Mouse (Mus musculus) CH12.LX (cell line): ENCODE measurements around the gene Adgrl1. TPM values are rescaled to one million over a fixed set of nuclear protein-coding genes. Genes with fewer than 3 reads are reported as not detected.
A peak's percentile ranks its signal among the peaks of the same experiment; 100 is the strongest.

Source experiments
- DNase-seq: peaks from one replicate; pipeline ENCODE4 v3.0.0-alpha.2; 2013; ENCODE audit errors: extremely low read depth
- H3K27ac ChIP-seq: 2 replicates; pipeline ENCODE4 v1.5.1; 2012; ENCODE audit warnings: low read depth, mild to moderate bottlenecking, control low read depth, moderate library complexity; ENCODE audit not compliant: insufficient read depth
- H3K27me3 ChIP-seq: replicated peaks from 2 replicates; pipeline ENCODE3; 2012; ENCODE audit warnings: inconsistent platforms
- H3K36me3 ChIP-seq, 2 experiments: replicated peaks in 1 of 2; 2 replicates each; pipeline versions ENCODE3 to v1.6.1; 2012; ENCODE audit warnings: inconsistent platforms in 1 of 2, low read length in 1 of 2, mild to moderate bottlenecking in 1 of 2, mixed read lengths in 1 of 2, moderate library complexity in 1 of 2; ENCODE audit not compliant: control insufficient read depth in 1 of 2, insufficient read depth in 1 of 2
- H3K4me1 ChIP-seq, 2 experiments: 2 replicates each; pipeline ENCODE4 v1.6.1; 2012; ENCODE audit warnings: inconsistent platforms in 1 of 2, moderate library complexity in 1 of 2; ENCODE audit not compliant: insufficient read depth in 2 of 2, control insufficient read depth in 1 of 2
- H3K4me2 ChIP-seq: 2 replicates; pipeline ENCODE4 v1.6.1; 2012; ENCODE audit warnings: low read depth, mild to moderate bottlenecking, control low read depth; ENCODE audit not compliant: poor library complexity, insufficient read depth, severe bottlenecking
- H3K4me3 ChIP-seq, 3 experiments: fragments of 150-350 bp in 1 of 3; sonication (generic) in 1 of 3; replicated peaks in 1 of 3; 2 replicates each; pipeline versions ENCODE3 to v1.5.1; 2011 to 2012; ENCODE audit warnings: low read depth in 2 of 3, low read length in 2 of 3, mild to moderate bottlenecking in 2 of 3, moderate library complexity in 2 of 3, control low read depth in 1 of 3, improper control_type of control experiment in 1 of 3, inconsistent platforms in 1 of 3, mixed read lengths in 1 of 3; ENCODE audit not compliant: poor library complexity in 1 of 3
- H3K79me2 ChIP-seq: replicated peaks from 2 replicates; pipeline ENCODE4 v1.6.1; 2012; ENCODE audit warnings: mild to moderate bottlenecking, moderate library complexity; ENCODE audit not compliant: control insufficient read depth, poor library complexity, insufficient read depth, severe bottlenecking; ENCODE audit errors: extremely low read depth
- H3K9ac ChIP-seq: 2 replicates; pipeline ENCODE4 v1.6.1; 2012; ENCODE audit warnings: low read depth, mild to moderate bottlenecking, control low read depth, moderate library complexity; ENCODE audit not compliant: insufficient read depth
- H3K9me3 ChIP-seq: replicated peaks from 2 replicates; pipeline ENCODE3; 2012; ENCODE audit warnings: low read length, inconsistent platforms, mixed read lengths
- BHLHE40 ChIP-seq: IDR thresholded peaks from 2 replicates; pipeline ENCODE4 v1.6.1; 2011; ENCODE audit warnings: mild to moderate bottlenecking, low read depth, low read length, improper control_type of control experiment
- CHD1 ChIP-seq: IDR thresholded peaks from 2 replicates; pipeline ENCODE4 v1.6.1; 2012; ENCODE audit warnings: low read depth, low read length, improper control_type of control experiment, inconsistent platforms
- CTCF ChIP-seq, 2 experiments: IDR thresholded peaks in 1 of 2; conservative IDR thresholded peaks in 1 of 2; 2 replicates each; pipeline ENCODE4 v1.5.1; 2011 to 2012; ENCODE audit warnings: low read depth in 2 of 2, low read length in 2 of 2, improper control_type of control experiment in 1 of 2, inconsistent platforms in 1 of 2, mild to moderate bottlenecking in 1 of 2, moderate library complexity in 1 of 2
- HCFC1 ChIP-seq: IDR thresholded peaks from 2 replicates; pipeline ENCODE4 v1.6.1; 2012; ENCODE audit warnings: low read depth, mild to moderate bottlenecking, inconsistent platforms, low read length, improper control_type of control experiment
- MAFK ChIP-seq: IDR thresholded peaks from 2 replicates; pipeline ENCODE4 v1.6.1; 2011; ENCODE audit warnings: low read length, improper control_type of control experiment; ENCODE audit not compliant: insufficient replicate concordance
- MAX ChIP-seq: IDR thresholded peaks from 2 replicates; pipeline ENCODE4 v1.6.1; 2011; ENCODE audit warnings: low read length, improper control_type of control experiment
- MEF2A ChIP-seq: IDR thresholded peaks from 2 replicates; pipeline ENCODE4 v1.6.1; 2014; ENCODE audit warnings: low read depth, mild to moderate bottlenecking, inconsistent platforms, low read length, improper control_type of control experiment, borderline replicate concordance
- NRF1 ChIP-seq: IDR thresholded peaks from 2 replicates; pipeline ENCODE4 v1.6.1; 2014; ENCODE audit warnings: low read depth, mild to moderate bottlenecking, inconsistent platforms, low read length, improper control_type of control experiment, moderate library complexity
- POLR2AphosphoS2 ChIP-seq: IDR thresholded peaks from 2 replicates; pipeline ENCODE4 v1.6.1; 2011; ENCODE audit warnings: low read depth, low read length, improper control_type of control experiment
- RAD21 ChIP-seq: IDR thresholded peaks from 2 replicates; pipeline ENCODE4 v1.6.1; 2011; ENCODE audit warnings: low read depth, mild to moderate bottlenecking, low read length, improper control_type of control experiment, moderate library complexity
- RCOR1 ChIP-seq: conservative IDR thresholded peaks from 2 replicates; pipeline ENCODE4 v1.6.1; 2012; ENCODE audit warnings: low read depth, mild to moderate bottlenecking, inconsistent platforms, low read length, improper control_type of control experiment
- SMC3 ChIP-seq: IDR thresholded peaks from 2 replicates; pipeline ENCODE4 v1.6.1; 2011; ENCODE audit warnings: low read depth, low read length, improper control_type of control experiment
- UBTF ChIP-seq: IDR thresholded peaks from 2 replicates; pipeline ENCODE4 v1.6.1; 2012; ENCODE audit warnings: low read depth, mild to moderate bottlenecking, inconsistent platforms, low read length, improper control_type of control experiment, moderate library complexity
- ZNF384 ChIP-seq: IDR thresholded peaks from 2 replicates; pipeline ENCODE4 v1.6.1; 2012; ENCODE audit warnings: low read depth, low read length, improper control_type of control experiment, inconsistent platforms
- dilution Hi-C: fragments of 300-500 bp; cut with MboI; formaldehyde crosslinking; loops from 2 replicates; pipeline ENCODE4 v1.14.3; 2020; ENCODE audit warnings: low sequenced_read_pairs; ENCODE audit not compliant: extremely low pct_unique_long_range_greater_than_20kb, extremely low pct_ligation_motif_present
- in situ Hi-C: fragments of 300-500 bp; cut with MboI; formaldehyde crosslinking; loops from 3 replicates; pipeline ENCODE4 v1.14.3; 2019; ENCODE audit warnings: low sequenced_read_pairs, low pct_ligation_motif_present, low pct_unique_long_range_greater_than_20kb, mixed read lengths
- polyA plus RNA-seq: library from polyadenylated mRNA; unstranded; fragments of >175 nt; gene quantifications from 2 replicates; pipeline ENCODE4 v1.2.1, GENCODE M21; 2012; ENCODE audit warnings: low read depth; ENCODE audit not compliant: insufficient read length
- total RNA-seq, 2 experiments: library from RNA; depleted of rRNA; stranded (reverse); fragments of 300-350 nt in 1 of 2; fragments of >200 nt in 1 of 2; gene quantifications; 2 replicates each; pipeline ENCODE4 v1.2.3; 2012 to 2014

Adgrl1 gene
- total and polyA plus RNA-seq, 3 experiments = 4.4 to 14.8 (median 14.5) TPM

- Histone ChIP-seq H3K9me3 (no peaks in the 10 kb centered on the region), H3K36me3 (peaks cover 4 to 27% of the 10 kb centered on the region in 2 experiments), H3K4me3 (no peak overlapping the region), H3K79me2 (peaks cover 4% of the 10 kb centered on the region; the same call in 1 of the 2 replicates), H3K27ac (no peak overlapping the region), H3K4me1 (peaks cover 12 to 45% of the 10 kb centered on the region in 2 experiments), H3K27me3 (no peaks in the 10 kb centered on the region), H3K4me2 (no peak overlapping the region), H3K9ac (no peak overlapping the region)
- dilution Hi-C loops = no loop called here
- no peak for DNase-seq
- no peak for TF ChIP-seq HCFC1
- TF ChIP-seq MAX = no peak
- TF ChIP-seq ZNF384 = no peak
- TF ChIP-seq BHLHE40 = no peak
- no peak for TF ChIP-seq POLR2AphosphoS2
- in situ Hi-C loops = no loop called here
Measured at GRCm38 (mm10) chr8:83974521-83974920, 74.6 kb downstream of the Adgrl1 start.

GRCm38 (mm10) chr8:83976101-83976630 lies 76.3 kb downstream of the Adgrl1 start:
- H3K9ac ChIP-seq = no peak overlapping the region
- dilution Hi-C loops = no loop called here

GRCm38 (mm10) chr8:83976779-83977350 lies 77.0 kb downstream of the Adgrl1 start:
- TF ChIP-seq MAFK = no peak
- TF ChIP-seq CTCF (conservative IDR thresholded peaks at IDR 0.05 in 1 of 2, IDR thresholded peaks at IDR 0.05 in 1 of 2; ENCODE audit: low read depth in 2 of 2, low read length in 2 of 2) = peak in 1 of 2 experiments; percentile 33; a peak in 2 of 4 replicates

More at GRCm38 (mm10) chr8:83976101-83976630, 76.3 kb downstream of the Adgrl1 start:
- DNase-seq = no peak
- Histone ChIP-seq H3K27me3 (no peaks in the 10 kb centered on the region), H3K4me3 (no peak overlapping the region), H3K79me2 (peaks cover 3% of the 10 kb centered on the region; the same call in 1 of the 2 replicates), H3K36me3 (peaks cover 5 to 31% of the 10 kb centered on the region in 2 experiments), H3K4me1 (peaks cover 14 to 54% of the 10 kb centered on the region in 2 experiments), H3K9me3 (no peaks in the 10 kb centered on the region), H3K4me2 (no peak overlapping the region), H3K27ac (no peak overlapping the region)
- TF ChIP-seq RCOR1 = no peak
- no peak for TF ChIP-seq UBTF
- TF ChIP-seq SMC3 = peak; percentile 40
- TF ChIP-seq RAD21 = peak; percentile 62
- no peak for TF ChIP-seq NRF1
- no peak for TF ChIP-seq MEF2A
- peak; percentile 29 to 72; a peak in 2 of 4 replicates for TF ChIP-seq CTCF (conservative IDR thresholded peaks at IDR 0.05 in 1 of 2, IDR thresholded peaks at IDR 0.05 in 1 of 2; ENCODE audit: low read depth in 2 of 2, low read length in 2 of 2)
- TF ChIP-seq CHD1 = no peak
- in situ Hi-C loops = no loop called here

More at GRCm38 (mm10) chr8:83976779-83977350, 77.0 kb downstream of the Adgrl1 start:
- in situ Hi-C loops = no loop called here
- DNase-seq = no peak
- Histone ChIP-seq H3K27ac (no peak overlapping the region), H3K9me3 (no peaks in the 10 kb centered on the region), H3K9ac (no peak overlapping the region), H3K4me1 (peaks cover 7 to 48% of the 10 kb centered on the region in 2 experiments), H3K79me2 (peaks cover 3% of the 10 kb centered on the region; the same call in 1 of the 2 replicates), H3K4me3 (no peak overlapping the region), H3K27me3 (no peaks in the 10 kb centered on the region), H3K4me2 (no peak overlapping the region), H3K36me3 (peaks cover 11 to 32% of the 10 kb centered on the region in 2 experiments)
- dilution Hi-C loops = no loop called here
